Comparison of ENCODE assay signal across 19 mouse cellular contexts in the genomic region with DNA sequence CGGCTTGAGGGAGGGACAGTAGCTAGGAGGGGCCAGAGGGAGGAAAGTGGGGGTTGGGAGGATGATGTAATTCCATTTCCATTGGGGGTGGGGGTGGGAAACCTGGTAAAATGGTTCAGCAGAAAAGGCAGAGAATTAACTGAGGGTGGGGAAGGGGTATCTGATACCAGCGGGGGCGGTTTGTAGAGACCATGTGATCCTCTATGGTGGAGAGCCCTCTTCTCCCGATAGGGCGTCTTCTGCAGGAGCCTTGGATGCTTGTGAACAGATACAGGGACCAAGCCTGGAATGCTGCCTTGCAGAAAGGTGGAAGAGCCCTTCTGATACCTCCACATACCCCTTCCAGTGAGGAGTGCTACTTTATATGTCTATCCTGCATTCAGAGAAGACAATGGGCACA. TPM values are rescaled to one million over a fixed set of nuclear protein-coding genes. Genes with fewer than 3 reads are reported as not detected.
DNase-seq lines count a peak whose midpoint lies in the region; ATAC-seq and TF ChIP-seq lines count a peak whose summit lies in the region.
"Had no signal": no experiment of that assay in that cellular context is flagged by ENCODE, and none has a peak within 500 bp of the region (broad histone marks: within the 10 kb centered on the region; RNA-seq: fewer than 3 reads in every experiment).

No protein-coding gene starts in this region.

- no peak for TF ChIP-seq CTCF in stomach, postnatal 0 days (IDR thresholded peaks at IDR 0.05; ENCODE audit: low read depth)

- ATAC-seq in erythroblast, adult 5-6 weeks (replicated peaks; ENCODE audit: low FRiP score, poor library complexity, severe bottlenecking) = no peak
- no peak for ATAC-seq in heart, embryonic 13.5 days (ENCODE audit: extremely low read depth, insufficient number of reproducible peaks, low FRiP score, low TSS enrichment)
- 0 out of 2 replicates have a peak, but pooled peaks have one; percentile 50 for ATAC-seq in neural tube, embryonic 12.5 days (ENCODE audit: low FRiP score, low read depth)
- no peak for ATAC-seq in neural tube, embryonic 15.5 days (ENCODE audit: low FRiP score)
- ATAC-seq in stomach, postnatal 0 days (ENCODE audit: low FRiP score, low TSS enrichment) = no peak
- ATAC-seq: forebrain, embryonic 15.5 days; inflammation-experienced regulatory T-cells, adult 6 months had no signal

- peak overlapping the region; percentile 27; the same call in 1 of the 2 replicates for H3K4me2 ChIP-seq in heart, embryonic 13.5 days
- H3K4me2 ChIP-seq in neural tube, embryonic 12.5 days (replicated peaks) = no peak overlapping the region
- H3K4me2 ChIP-seq in neural tube, embryonic 15.5 days = no peak overlapping the region
- H3K4me2 ChIP-seq in stomach, postnatal 0 days (replicated peaks; ENCODE audit: low read depth) = no peak overlapping the region
- H3K4me2 ChIP-seq: embryonic facial prominence, embryonic 12.5 days; forebrain, embryonic 15.5 days; hindbrain, embryonic 13.5 days; limb, embryonic 13.5 days; lung, embryonic 14.5 days had no signal

- H3K27me3 ChIP-seq in erythroblast, embryonic 14.5 days (ENCODE audit: control insufficient read depth) = no peaks in the 10 kb centered on the region
- H3K27me3 ChIP-seq in heart, embryonic 13.5 days (replicated peaks) = no peaks in the 10 kb centered on the region
- no peaks in the 10 kb centered on the region for H3K27me3 ChIP-seq in neural tube, embryonic 12.5 days (replicated peaks)
- peaks cover under 1% of the 10 kb centered on the region; the same call in 1 of the 2 replicates for H3K27me3 ChIP-seq in neural tube, embryonic 15.5 days (replicated peaks)
- no peaks in the 10 kb centered on the region for H3K27me3 ChIP-seq in stomach, postnatal 0 days (ENCODE audit: control insufficient read depth, insufficient read depth, low read length)
- H3K27me3 ChIP-seq: embryonic facial prominence, embryonic 12.5 days; forebrain, embryonic 15.5 days; hindbrain, embryonic 13.5 days had no signal

- 77% methylated on average over 5 of the region's 5 CpGs for WGBS in heart, embryonic 13.5 days
- WGBS in neural tube, embryonic 12.5 days = 73% methylated on average over 5 of the region's 5 CpGs
- 74% methylated on average over 5 of the region's 5 CpGs for WGBS in neural tube, embryonic 15.5 days
- WGBS in stomach, postnatal 0 days = 94% methylated on average over 5 of the region's 5 CpGs

- H3K9me3 ChIP-seq in erythroblast, embryonic 14.5 days (ENCODE audit: control insufficient read depth, low read length) = no peaks in the 10 kb centered on the region
- H3K9me3 ChIP-seq in heart, embryonic 13.5 days = no peaks in the 10 kb centered on the region
- no peaks in the 10 kb centered on the region for H3K9me3 ChIP-seq in neural tube, embryonic 12.5 days
- no peaks in the 10 kb centered on the region for H3K9me3 ChIP-seq in neural tube, embryonic 15.5 days (replicated peaks)
- no peaks in the 10 kb centered on the region for H3K9me3 ChIP-seq in stomach, postnatal 0 days (ENCODE audit: control insufficient read depth, low read length)
- H3K9me3 ChIP-seq: embryonic facial prominence, embryonic 12.5 days; forebrain, embryonic 15.5 days; hindbrain, embryonic 13.5 days; limb, embryonic 13.5 days had no signal

- no peak for TF ChIP-seq EP300 in stomach, postnatal 0 days (optimal IDR thresholded peaks at IDR 0.05)

- no peak overlapping the region for H3K27ac ChIP-seq in heart, embryonic 13.5 days (replicated peaks)
- H3K27ac ChIP-seq in neural tube, embryonic 12.5 days = no peak overlapping the region
- H3K27ac ChIP-seq in neural tube, embryonic 15.5 days (replicated peaks) = no peak overlapping the region
- H3K27ac ChIP-seq in stomach, postnatal 0 days (replicated peaks) = peak overlapping the region; percentile 83
- H3K27ac ChIP-seq: embryonic facial prominence, embryonic 12.5 days; forebrain, embryonic 15.5 days; hindbrain, embryonic 13.5 days; limb, embryonic 13.5 days had no signal

- DNase-seq in heart, postnatal 4 days = no peak
- DNase-seq in stomach, postnatal 0 days (ENCODE audit: low spot score) = no peak
- DNase-seq in left cerebral cortex, postnatal 14 days (ENCODE audit: low spot score in 2 of 2) = no peak
- DNase-seq: adrenal gland, postnatal 36 days; cerebellum, adult 11-12 months; cerebellum, postnatal 14 days; lung, embryonic 14.5 days; midbrain, embryonic 14.5 days; thymus, postnatal 25 days had no signal

- peaks cover 99% of the 10 kb centered on the region for H3K4me1 ChIP-seq in erythroblast, embryonic 14.5 days (ENCODE audit: control insufficient read depth)
- peaks cover 37% of the 10 kb centered on the region for H3K4me1 ChIP-seq in heart, embryonic 13.5 days
- 0 out of 2 replicates have a peak, but pooled peaks cover 6% of the 10 kb centered on the region for H3K4me1 ChIP-seq in neural tube, embryonic 12.5 days
- peaks cover 3% of the 10 kb centered on the region for H3K4me1 ChIP-seq in neural tube, embryonic 15.5 days
- H3K4me1 ChIP-seq in stomach, postnatal 0 days (replicated peaks; ENCODE audit: control insufficient read depth, insufficient read depth) = peaks cover 5% of the 10 kb centered on the region; the same call in 1 of the 2 replicates
- H3K4me1 ChIP-seq: limb, embryonic 13.5 days had no signal

- H3K4me3 ChIP-seq in erythroblast, embryonic 14.5 days (replicated peaks) = peak overlapping the region; percentile 50
- H3K4me3 ChIP-seq in heart, embryonic 13.5 days = no peak overlapping the region
- H3K4me3 ChIP-seq in neural tube, embryonic 12.5 days = no peak overlapping the region
- no peak overlapping the region for H3K4me3 ChIP-seq in neural tube, embryonic 15.5 days (replicated peaks)
- no peak overlapping the region for H3K4me3 ChIP-seq in stomach, postnatal 0 days (ENCODE audit: low read depth, low read length)
- H3K4me3 ChIP-seq: embryonic facial prominence, embryonic 12.5 days; forebrain, embryonic 15.5 days; hindbrain, embryonic 13.5 days; limb, embryonic 13.5 days had no signal

- no peak overlapping the region for H3K9ac ChIP-seq in heart, embryonic 13.5 days
- no peak overlapping the region for H3K9ac ChIP-seq in neural tube, embryonic 12.5 days
- no peak overlapping the region for H3K9ac ChIP-seq in neural tube, embryonic 15.5 days (replicated peaks)
- H3K9ac ChIP-seq in stomach, postnatal 0 days (ENCODE audit: low read length) = no peak overlapping the region
- H3K9ac ChIP-seq: embryonic facial prominence, embryonic 12.5 days; forebrain, embryonic 15.5 days; hindbrain, embryonic 13.5 days; limb, embryonic 13.5 days; lung, embryonic 14.5 days had no signal

- intact Hi-C loops in left cerebral cortex, postnatal 14 days (cut with DNase I) = no loop called here

- peaks cover 97% of the 10 kb centered on the region for H3K36me3 ChIP-seq in erythroblast, embryonic 14.5 days (ENCODE audit: control insufficient read depth)
- no peaks in the 10 kb centered on the region for H3K36me3 ChIP-seq in heart, embryonic 13.5 days
- no peaks in the 10 kb centered on the region for H3K36me3 ChIP-seq in neural tube, embryonic 12.5 days
- no peaks in the 10 kb centered on the region for H3K36me3 ChIP-seq in neural tube, embryonic 15.5 days
- no peaks in the 10 kb centered on the region for H3K36me3 ChIP-seq in stomach, postnatal 0 days (ENCODE audit: control insufficient read depth, insufficient read depth, low read length)
- H3K36me3 ChIP-seq: embryonic facial prominence, embryonic 12.5 days; forebrain, embryonic 15.5 days; hindbrain, embryonic 13.5 days; limb, embryonic 13.5 days had no signal

RNA-seq across cellular contexts. Expression of a gene that starts 10.5 kb away (rescaled TPM):
- polyA plus RNA-seq in erythroblast, embryonic 14.5 days (2012) = 58.2 and 125 TPM in 2 replicates
- 84.0 and 95.1 TPM in 2 replicates for total RNA-seq in erythroblast, adult 5-6 weeks (2015; ENCODE audit: low replicate concordance)
- 132 and 152 TPM in 2 replicates for total RNA-seq in erythroblast, adult 5-6 weeks (2017; ENCODE audit: low replicate concordance)
- 120 and 145 TPM in 2 replicates for polyA plus RNA-seq in heart, embryonic 13.5 days (2015; fragmentation: Nextera tagmentation; extraction: Ambion mirVana)
- 100 to 1,000 TPM; 142 to 157 TPM for total RNA-seq in heart, postnatal 4 days (2021)
- polyA plus RNA-seq in neural tube, embryonic 12.5 days (2016; fragmentation: Nextera tagmentation; extraction: Ambion mirVana) = 72.0 and 76.5 TPM in 2 replicates
- 188 and 223 TPM in 2 replicates for polyA plus RNA-seq in neural tube, embryonic 15.5 days (2015; fragmentation: Nextera tagmentation; extraction: Ambion mirVana)
- polyA plus RNA-seq in stomach, postnatal 0 days (2015; fragmentation: Nextera tagmentation; extraction: Ambion mirVana) = 991 and 1,037 TPM in 2 replicates
- 100 to 1,000 TPM; 152 to 157 TPM for total RNA-seq in left cerebral cortex, postnatal 14 days (2021)

RNA-seq across cellular contexts. Expression of a gene that starts 33.4 kb away (rescaled TPM):
- 2.2 and 2.6 TPM in 2 replicates for polyA plus RNA-seq in erythroblast, embryonic 14.5 days (2012)
- total RNA-seq in erythroblast, adult 5-6 weeks (2015; ENCODE audit: low replicate concordance) = 4.6 and 9.2 TPM in 2 replicates
- total RNA-seq in erythroblast, adult 5-6 weeks (2017; ENCODE audit: low replicate concordance) = 11.1 and 11.6 TPM in 2 replicates
- polyA plus RNA-seq in heart, embryonic 13.5 days (2015; fragmentation: Nextera tagmentation; extraction: Ambion mirVana) = 28.0 and 28.4 TPM in 2 replicates
- 10 to 100 TPM; 32.4 to 37.0 TPM for total RNA-seq in heart, postnatal 4 days (2021)
- polyA plus RNA-seq in neural tube, embryonic 12.5 days (2016; fragmentation: Nextera tagmentation; extraction: Ambion mirVana) = 29.6 and 30.8 TPM in 2 replicates
- polyA plus RNA-seq in neural tube, embryonic 15.5 days (2015; fragmentation: Nextera tagmentation; extraction: Ambion mirVana) = 38.7 and 53.3 TPM in 2 replicates
- 70.7 and 74.7 TPM in 2 replicates for polyA plus RNA-seq in stomach, postnatal 0 days (2015; fragmentation: Nextera tagmentation; extraction: Ambion mirVana)
- total RNA-seq in left cerebral cortex, postnatal 14 days (2021) = 10 to 100 TPM; 15.3 to 17.7 TPM
